Mouse (Mus musculus): Measurements from ENCODE around the gene Smg6. TPM values are rescaled to one million over a fixed set of nuclear protein-coding genes. Genes with fewer than 3 reads are reported as not detected.
A peak's percentile ranks its signal among the peaks of the same experiment; 100 is the strongest.

Gene Smg6
- total RNA-seq, 2 experiments from 2014 or later, result 16.0 to 17.5 TPM

Small RNA genes lying within 50 kb of the gene (microRNA-seq; reads per million reads assigned to microRNA genes)
- gene Mir132 (1,294 reads per million, percentile 81 among the genes with 10 or more reads in this experiment), gene Mir212 (24.4 reads per million, percentile 39 among the genes with 10 or more reads in this experiment)

Other genes starting within 250 kb of the Smg6 start
- gene Pafah1b1, start 201.2 kb upstream of the Smg6 start, total RNA-seq (2021), result 100 to 1,000 TPM; 206 to 224 TPM
- 10 to 100 TPM; 14.0 to 15.1 TPM for gene Mettl16, start 155.0 kb upstream of the Smg6 start, total RNA-seq (2021)
- gene Mnt, start 94.9 kb upstream of the Smg6 start, total RNA-seq (2021), result 10 to 100 TPM in 1 of 2 experiments, 1 to 10 TPM in 1; 9.8 to 10.6 TPM
- gene Sgsm2, start 28.8 kb upstream of the Smg6 start, total RNA-seq (2021), result 1 to 10 TPM; 4.8 to 6.7 TPM
- 10 to 100 TPM; 15.6 to 17.0 TPM for gene Tsr1, start 27.8 kb upstream of the Smg6 start, total RNA-seq (2021)
- gene Srr, start 125 bp downstream of the Smg6 start, total RNA-seq (2021), result 10 to 100 TPM; 28.9 to 31.3 TPM
- gene Hic1, start 243.7 kb downstream of the Smg6 start, total RNA-seq (2021), result 10 to 100 TPM; 15.3 to 19.2 TPM